Mouse (Mus musculus) liver, embryonic 11.5 days (tissue): ENCODE measurements around the gene Gpr89. TPM values are rescaled to one million over a fixed set of nuclear protein-coding genes. Genes with fewer than 3 reads are reported as not detected.

Experiments used
- ATAC-seq: fragments of 200-750 bp; cut with Nextera tagmentation; replicated peaks from 2 replicates; pipeline ENCODE4 v1.8.0; 2017; ENCODE audit warnings: moderate number of reproducible peaks, mild to moderate bottlenecking, moderate TSS enrichment, moderate library complexity; ENCODE audit not compliant: low FRiP score
- DNase-seq: peaks from one replicate; pipeline ENCODE4 v3.0.0-alpha.2; 2017; ENCODE audit warnings: low spot score
- H3K27ac ChIP-seq: fragments of 300-500 bp; sonication (generic); 2 replicates; pipeline ENCODE4 v1.5.1; 2014; ENCODE audit warnings: mild to moderate bottlenecking, low read depth, low read length, control low read depth
- H3K27me3 ChIP-seq: fragments of 300-500 bp; sonication (generic); replicated peaks from 2 replicates; pipeline ENCODE4 v1.6.1; 2014; ENCODE audit warnings: low read length, mixed read lengths; ENCODE audit not compliant: control insufficient read depth, insufficient read depth
- H3K36me3 ChIP-seq: fragments of 300-500 bp; sonication (generic); 2 replicates; pipeline ENCODE4 v1.6.1; 2014; ENCODE audit warnings: mild to moderate bottlenecking, low read length, moderate library complexity, mixed read lengths; ENCODE audit not compliant: control insufficient read depth, insufficient read depth
- H3K4me1 ChIP-seq: fragments of 300-500 bp; sonication (generic); replicated peaks from 2 replicates; pipeline ENCODE4 v1.6.1; 2014; ENCODE audit warnings: low read length, mixed read lengths; ENCODE audit not compliant: control insufficient read depth, insufficient read depth
- H3K4me2 ChIP-seq: fragments of 300-500 bp; sonication (generic); 2 replicates; pipeline ENCODE4 v1.6.1; 2014; ENCODE audit warnings: mild to moderate bottlenecking, control low read depth, moderate library complexity
- H3K4me3 ChIP-seq: fragments of 300-500 bp; sonication (generic); 2 replicates; pipeline ENCODE4 v1.5.1; 2014; ENCODE audit warnings: low read depth, low read length, control low read depth
- H3K9ac ChIP-seq: fragments of 300-500 bp; sonication (generic); 2 replicates; pipeline ENCODE4 v1.6.1; 2014; ENCODE audit warnings: low read depth, low read length, control low read depth
- H3K9me3 ChIP-seq: fragments of 300-500 bp; sonication (generic); 2 replicates; pipeline ENCODE4 v1.6.1; 2016; ENCODE audit warnings: low read length, inconsistent platforms, mixed read lengths; ENCODE audit not compliant: control insufficient read depth
- WGBS: fragments of 180-500 bp; shearing (Covaris S2); extraction: QIAGEN DNeasy Blood & Tissue Kit; methylation state at CpG from one replicate; pipeline ENCODE4 v1.1.7; 2014; 5-methylcytosine and 5-hydroxymethylcytosine counted together
- polyA plus RNA-seq: library from polyadenylated mRNA; unstranded; fragments of >200 nt; fragmentation: Nextera tagmentation; extraction: Ambion mirVana; gene quantifications from 2 replicates; pipeline ENCODE4 v1.2.1, GENCODE M21; 2014

Gpr89 gene
- polyA plus RNA-seq, 1 experiment from 2014 or later, result 50.2 TPM

DNA sequence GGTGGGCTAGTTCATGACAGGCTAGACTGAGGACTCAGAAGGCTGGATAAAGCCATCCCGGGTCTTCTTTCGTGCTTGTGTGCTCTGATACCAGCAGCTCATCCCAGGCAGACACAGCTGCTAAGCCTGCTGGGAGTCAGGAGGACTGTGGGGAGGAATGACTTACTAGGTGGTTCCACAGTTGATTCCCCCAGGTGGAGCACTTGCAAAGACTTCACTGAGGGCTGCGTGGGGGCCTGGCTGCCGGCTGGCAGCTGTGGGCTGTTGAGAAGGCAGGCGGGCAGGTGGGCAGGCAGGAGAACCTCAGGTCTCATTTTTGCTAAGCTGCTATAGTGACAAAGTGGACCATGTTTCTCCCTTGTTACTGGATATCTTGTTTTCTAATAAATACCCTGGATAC is 44.6 kb downstream of the Gpr89 start:
- ATAC-seq, result no peak
- WGBS, result 90% methylated on average over 5 of the region's 5 CpGs

GRCm38 (mm10) chr3:96855833-96856232 is 49.3 kb downstream of the Gpr89 start:
- Histone ChIP-seq H3K4me1 (0 out of 2 replicates have a peak, but pooled peaks cover 3% of the 10 kb centered on the region), H3K4me3 (no peak overlapping the region), H3K4me2 (no peak overlapping the region), H3K27ac (no peak overlapping the region), H3K9me3 (no peaks in the 10 kb centered on the region), H3K9ac (no peak overlapping the region), H3K27me3 (no peaks in the 10 kb centered on the region), H3K36me3 (no peaks in the 10 kb centered on the region)
- WGBS, result 88% methylated on average over 3 of the region's 3 CpGs
- DNase-seq, result no peak
- ATAC-seq, result no peak

More for the DNA sequence above, 44.6 kb downstream of the Gpr89 start:
- no peak overlapping the region for H3K4me3 ChIP-seq
- no peak overlapping the region for H3K27ac ChIP-seq
- no peak for DNase-seq
- no peaks in the 10 kb centered on the region for H3K4me1 ChIP-seq
- H3K27me3 ChIP-seq, result no peaks in the 10 kb centered on the region
- no peaks in the 10 kb centered on the region for H3K9me3 ChIP-seq
- no peak overlapping the region for H3K4me2 ChIP-seq
- H3K36me3 ChIP-seq, result no peaks in the 10 kb centered on the region
- no peak overlapping the region for H3K9ac ChIP-seq

GRCm38 (mm10) chr3:96854376-96854775 is 50.8 kb downstream of the Gpr89 start:
- Histone ChIP-seq H3K4me2 (no peak overlapping the region), H3K27ac (no peak overlapping the region), H3K27me3 (no peaks in the 10 kb centered on the region), H3K36me3 (no peaks in the 10 kb centered on the region), H3K4me3 (no peak overlapping the region), H3K9me3 (no peaks in the 10 kb centered on the region), H3K4me1 (0 out of 2 replicates have a peak, but pooled peaks cover 3% of the 10 kb centered on the region), H3K9ac (no peak overlapping the region)
- DNase-seq, result no peak
- ATAC-seq, result no peak
- WGBS, result 70% methylated on average over 4 of the region's 4 CpGs

DNA sequence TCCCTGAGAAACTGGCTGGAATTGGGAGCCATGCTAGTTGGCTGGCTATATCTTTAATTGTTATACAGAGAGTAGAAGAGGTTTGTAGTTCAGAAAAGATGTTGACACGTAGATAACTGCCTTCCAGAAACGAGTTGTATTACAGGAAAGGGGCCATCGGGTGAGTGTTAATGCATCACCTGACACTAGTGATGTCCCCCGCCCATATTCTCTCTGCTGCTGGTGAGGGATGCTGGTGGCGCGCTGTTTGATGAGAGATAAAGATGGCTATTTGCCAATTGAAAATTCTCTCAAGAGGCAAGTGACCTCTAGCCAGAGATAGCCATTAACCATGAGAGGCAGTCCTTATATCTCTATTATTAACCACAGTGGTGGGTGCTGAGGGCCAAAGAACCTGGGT is 52.6 kb downstream of the Gpr89 start:
- Histone ChIP-seq H3K36me3 (no peaks in the 10 kb centered on the region), H3K27me3 (no peaks in the 10 kb centered on the region), H3K4me2 (no peak overlapping the region), H3K4me1 (peaks cover 9% of the 10 kb centered on the region), H3K9ac (no peak overlapping the region), H3K9me3 (no peaks in the 10 kb centered on the region), H3K4me3 (no peak overlapping the region), H3K27ac (no peak overlapping the region)
- no peak for ATAC-seq
- no peak for DNase-seq
- 63% methylated on average over 6 of the region's 6 CpGs for WGBS

DNA sequence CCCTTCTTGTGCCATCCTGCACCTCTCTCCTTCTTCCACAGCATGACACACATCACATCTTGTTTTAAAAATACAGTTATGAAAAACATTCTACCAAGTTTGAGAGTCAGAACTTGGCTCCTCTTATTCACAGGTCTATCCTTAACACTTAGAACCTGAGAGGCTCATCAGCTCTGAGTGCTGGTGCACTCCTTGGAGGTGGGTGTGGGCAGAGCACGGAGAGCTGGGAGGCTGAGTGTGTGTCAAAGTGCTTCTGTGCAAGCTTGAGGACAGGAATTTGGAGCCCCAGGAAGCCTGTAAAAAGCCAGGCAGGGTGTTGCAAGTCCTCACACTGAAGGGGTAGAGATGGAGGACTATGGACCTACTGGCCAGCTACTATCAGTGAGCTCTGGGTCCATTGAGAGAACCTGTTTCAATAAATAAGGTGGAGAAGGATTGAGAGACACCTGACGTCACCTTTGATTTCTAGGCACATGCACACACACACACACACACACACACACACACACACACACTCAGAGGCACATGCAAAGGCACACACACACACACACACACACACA is 55.9 kb downstream of the Gpr89 start:
- no peak for ATAC-seq
- 72% methylated on average over 2 of the region's 2 CpGs for WGBS

DNA sequence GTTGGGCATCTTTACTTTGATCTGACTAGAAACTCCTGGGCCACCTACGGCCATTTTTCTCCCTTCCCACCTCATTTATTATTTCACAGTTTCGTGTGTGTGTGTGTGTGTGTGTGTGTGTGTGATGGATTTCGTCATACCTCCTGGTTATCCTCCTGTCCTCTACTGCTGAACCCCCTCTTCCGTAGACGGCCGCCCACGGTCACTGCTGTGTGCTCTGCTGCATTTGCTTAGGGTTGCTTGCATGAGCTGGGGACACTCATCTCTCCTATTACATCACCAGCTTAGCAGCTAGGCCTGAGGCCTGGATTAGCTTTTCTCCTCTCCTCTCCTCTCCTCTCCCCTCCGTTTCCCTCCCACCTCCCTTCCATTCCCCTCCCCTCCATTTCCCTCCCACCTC is 56.7 kb downstream of the Gpr89 start:
- Histone ChIP-seq H3K27ac (no peak overlapping the region), H3K4me3 (no peak overlapping the region), H3K9ac (no peak overlapping the region), H3K4me2 (no peak overlapping the region), H3K36me3 (no peaks in the 10 kb centered on the region), H3K4me1 (peaks cover 8% of the 10 kb centered on the region), H3K27me3 (no peaks in the 10 kb centered on the region), H3K9me3 (no peaks in the 10 kb centered on the region)
- 80% methylated on average over 7 of the region's 8 CpGs for WGBS
- DNase-seq, result no peak
- ATAC-seq, result no peak

More for the DNA sequence above, 55.9 kb downstream of the Gpr89 start:
- DNase-seq, result no peak
- H3K9me3 ChIP-seq, result no peaks in the 10 kb centered on the region
- H3K9ac ChIP-seq, result no peak overlapping the region
- H3K36me3 ChIP-seq, result no peaks in the 10 kb centered on the region
- H3K27me3 ChIP-seq, result no peaks in the 10 kb centered on the region
- no peak overlapping the region for H3K27ac ChIP-seq
- peaks cover 8% of the 10 kb centered on the region for H3K4me1 ChIP-seq
- no peak overlapping the region for H3K4me3 ChIP-seq
- H3K4me2 ChIP-seq, result no peak overlapping the region

- WGBS, result 21% methylated on average over 6 of the region's 6 CpGs
- H3K4me3 ChIP-seq, result no peak overlapping the region
- no peaks in the 10 kb centered on the region for H3K36me3 ChIP-seq
- no peaks in the 10 kb centered on the region for H3K27me3 ChIP-seq
- peaks cover 8% of the 10 kb centered on the region for H3K4me1 ChIP-seq
- H3K9ac ChIP-seq, result no peak overlapping the region
- no peak for ATAC-seq
- DNase-seq, result no peak
- H3K4me2 ChIP-seq, result no peak overlapping the region
- no peaks in the 10 kb centered on the region for H3K9me3 ChIP-seq
- H3K27ac ChIP-seq, result no peak overlapping the region
These were observed 57.5 kb downstream of the Gpr89 start for GRCm38 (mm10) chr3:96847661-96848060.

GRCm38 (mm10) chr3:96846985-96847384 is 58.2 kb downstream of the Gpr89 start:
- Histone ChIP-seq H3K27me3 (no peaks in the 10 kb centered on the region), H3K4me2 (no peak overlapping the region), H3K4me1 (peaks cover 8% of the 10 kb centered on the region), H3K27ac (no peak overlapping the region), H3K4me3 (no peak overlapping the region), H3K9ac (no peak overlapping the region), H3K9me3 (no peaks in the 10 kb centered on the region), H3K36me3 (no peaks in the 10 kb centered on the region)
- 77% methylated on average over 12 of the region's 12 CpGs for WGBS
- DNase-seq (no peak), ATAC-seq (no peak)

DNA sequence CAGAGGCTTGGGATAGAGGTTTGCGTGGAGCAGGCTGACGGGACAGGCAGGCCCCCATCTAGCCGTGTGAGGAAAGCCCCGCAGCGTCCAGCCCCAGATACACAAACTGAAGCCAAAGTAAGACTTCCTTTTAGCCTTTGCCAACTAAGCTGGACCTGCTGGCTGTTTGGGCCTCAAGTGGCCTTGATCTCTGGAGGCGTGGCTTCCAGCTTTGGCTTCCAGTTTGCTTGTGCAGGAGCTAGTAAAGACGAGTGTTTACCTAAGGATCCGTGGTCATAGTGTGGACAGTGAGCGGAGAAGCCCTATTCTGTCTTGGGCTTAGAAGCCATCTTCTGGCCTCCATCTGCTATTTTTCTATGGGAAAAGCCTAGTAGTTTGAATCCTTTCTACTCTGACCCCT is 59.3 kb downstream of the Gpr89 start:
- Histone ChIP-seq H3K9me3 (no peaks in the 10 kb centered on the region), H3K27me3 (no peaks in the 10 kb centered on the region), H3K27ac (no peak overlapping the region), H3K4me1 (peaks cover 8% of the 10 kb centered on the region), H3K4me3 (no peak overlapping the region), H3K9ac (no peak overlapping the region), H3K36me3 (no peaks in the 10 kb centered on the region), H3K4me2 (no peak overlapping the region)
- DNase-seq (no peak), ATAC-seq (no peak)
- 75% methylated on average over 9 of the region's 9 CpGs for WGBS
